Mouse (Mus musculus) lung, postnatal 0 days (tissue): ENCODE data around the gene 4930558K02Rik.
A peak's percentile ranks its signal among the peaks of the same experiment; 100 is the strongest.

ENCODE experiments used
- CTCF ChIP-seq: IDR thresholded peaks from 2 replicates; pipeline ENCODE4 v1.5.1; 2016; ENCODE audit warnings: antibody characterized with exemption, mild to moderate bottlenecking
- EP300 ChIP-seq: IDR thresholded peaks from 2 replicates; pipeline ENCODE4 v1.6.1; 2016; ENCODE audit warnings: antibody characterized with exemption, mild to moderate bottlenecking, control low read depth

DNA sequence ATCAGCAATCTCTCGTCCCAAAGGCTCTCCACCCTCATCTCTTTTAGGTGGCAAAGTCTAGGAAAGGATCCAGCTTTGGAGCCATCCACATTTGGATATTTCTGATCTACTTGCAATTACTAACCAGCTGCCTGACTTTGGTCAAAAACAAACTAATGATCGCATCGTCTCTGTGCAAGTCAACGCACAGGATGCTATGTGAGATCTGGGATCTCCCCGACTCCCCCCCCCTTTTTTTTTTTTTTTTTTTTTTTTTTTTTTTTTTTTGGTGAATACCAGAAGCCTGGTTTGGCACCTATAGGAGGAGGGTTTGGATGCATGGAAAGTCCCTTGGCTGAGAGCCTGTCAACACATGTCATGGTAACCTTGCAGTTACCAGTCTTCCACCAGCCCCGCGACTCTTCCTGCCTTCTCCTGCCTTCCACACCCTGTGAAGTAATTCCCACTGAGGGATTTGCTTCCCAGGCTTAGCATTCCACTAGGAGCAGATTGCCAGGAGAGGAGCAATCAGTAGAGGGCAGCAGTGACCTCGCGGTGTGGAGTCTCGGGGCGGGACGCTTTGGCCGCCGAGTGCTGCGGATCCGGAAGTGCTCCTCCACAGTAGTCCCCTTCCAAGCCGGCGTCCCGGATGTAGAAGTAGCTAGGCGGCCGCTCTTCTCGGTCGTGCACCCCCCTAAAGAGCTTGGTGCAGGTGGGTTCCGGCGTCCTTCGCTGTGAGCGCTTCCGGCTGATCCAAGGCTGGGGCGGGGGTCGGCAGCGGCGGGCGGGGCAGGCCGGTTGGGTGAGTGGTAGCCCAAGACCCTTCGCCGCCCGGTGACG lies 10.6 kb downstream of the 4930558K02Rik start, which contains the start of gene Pigc:
- TF ChIP-seq CTCF = peak; percentile 93
- no peak; the same call in 1 of the 2 replicates for TF ChIP-seq EP300
